12 mouse cellular contexts compared by ENCODE assay signal in genomic region chr11:115712268-115712667, GRCm38 (mm10). TPM values are rescaled to one million over a fixed set of nuclear protein-coding genes. Genes with fewer than 3 reads are reported as not detected.
DNase-seq lines count a peak whose midpoint lies in the region; ATAC-seq lines count a peak whose summit lies in the region.
"Had no signal": no experiment of that assay in that cellular context is flagged by ENCODE, and none has a peak within 500 bp of the region (broad histone marks: within the 10 kb centered on the region; RNA-seq: fewer than 3 reads in every experiment).

No protein-coding gene starts in this region.

- no peak overlapping the region for H3K9ac ChIP-seq in liver, embryonic 15.5 days
- H3K9ac ChIP-seq: limb, embryonic 13.5 days had no signal

- no peak for ATAC-seq in liver, embryonic 15.5 days (ENCODE audit: insufficient read depth)
- ATAC-seq: midbrain, embryonic 16.5 days had no signal

- H3K9me3 ChIP-seq in liver, embryonic 15.5 days (replicated peaks) = no peaks in the 10 kb centered on the region
- H3K9me3 ChIP-seq: limb, embryonic 13.5 days had no signal

- peak; percentile 17 for DNase-seq in lung, postnatal 10 days
- DNase-seq in lung, postnatal 14 days = no peak
- peak; percentile 76 for DNase-seq in MEL-GATA-1-ER (ENCODE audit: extremely low read depth, low read depth)
- peak; percentile 66 for DNase-seq in thymus, postnatal 14 days
- no peak for DNase-seq in retina, embryonic 14.5 days (ENCODE audit: low spot score)
- DNase-seq in adrenal gland, postnatal 25 days = no peak
- DNase-seq: cerebellum, postnatal 14 days; layer of hippocampus, adult 9-11 months had no signal

- peaks cover 55% of the 10 kb centered on the region for H3K4me1 ChIP-seq in liver, embryonic 15.5 days (replicated peaks)

- H3K27ac ChIP-seq in liver, embryonic 15.5 days (replicated peaks) = peak overlapping the region; percentile 71
- H3K27ac ChIP-seq: limb, embryonic 13.5 days had no signal

- H3K4me3 ChIP-seq in liver, embryonic 15.5 days (replicated peaks) = peak overlapping the region; percentile 26
- H3K4me3 ChIP-seq: limb, embryonic 13.5 days had no signal

- 11% methylated on average over 2 of the region's 2 CpGs for WGBS in liver, embryonic 15.5 days (ENCODE audit: insufficient replicate concordance)

- H3K27me3 ChIP-seq in liver, embryonic 15.5 days = no peaks in the 10 kb centered on the region
- H3K27me3 ChIP-seq: limb, embryonic 13.5 days had no signal

- H3K4me2 ChIP-seq in liver, embryonic 15.5 days = peak overlapping the region; percentile 46
- H3K4me2 ChIP-seq: heart, embryonic 11.5 days; limb, embryonic 13.5 days had no signal

- no peaks in the 10 kb centered on the region for H3K36me3 ChIP-seq in liver, embryonic 15.5 days (replicated peaks)
- H3K36me3 ChIP-seq: limb, embryonic 13.5 days had no signal

RNA-seq across cellular contexts. Expression of gene Grb2, which starts 3.9 kb away (rescaled TPM):
- polyA plus RNA-seq in liver, embryonic 15.5 days (2015; fragmentation: Nextera tagmentation; extraction: Ambion mirVana) = 53.4 and 55.8 TPM in 2 replicates
- total RNA-seq in adrenal gland, postnatal 25 days (2021) = 109 and 166 TPM in 2 replicates

RNA-seq across cellular contexts. Expression of gene Tmem94, which starts 53.0 kb away (rescaled TPM):
- 9.9 and 10.1 TPM in 2 replicates for polyA plus RNA-seq in liver, embryonic 15.5 days (2015; fragmentation: Nextera tagmentation; extraction: Ambion mirVana)
- total RNA-seq in adrenal gland, postnatal 25 days (2021) = 80.9 and 114 TPM in 2 replicates

Comparison
In these comparisons a context has a peak if more than half of its experiments do, and no peak if none do; other contexts are left out.
1. DNase-seq: peak in lung, postnatal 10 days (single experiment), MEL-GATA-1-ER (single experiment) and thymus, postnatal 14 days (single experiment); none in lung, postnatal 14 days (single experiment), retina, embryonic 14.5 days (single experiment) and adrenal gland, postnatal 25 days (single experiment).